Mouse (Mus musculus) brain, embryonic 18.5 days (tissue): ENCODE data around the gene Trp53tg5.

Experiments used
- DNase-seq: peaks from one replicate; pipeline ENCODE4 v3.0.0-alpha.2; 2012; ENCODE audit warnings: low read depth, low spot score

Gene Trp53tg5

GRCm38 (mm10) chr2:164449341-164450042, 24.0 kb downstream of the Trp53tg5 start:
- DNase-seq, result no peak

GRCm38 (mm10) chr2:164448921-164449320, 24.6 kb downstream of the Trp53tg5 start:
- no peak for DNase-seq

- DNase-seq, result no peak
Measured at GRCm38 (mm10) chr2:164448140-164448539, 25.4 kb downstream of the Trp53tg5 start.

GRCm38 (mm10) chr2:164446086-164446469, 27.4 kb downstream of the Trp53tg5 start:
- no peak for DNase-seq

GRCm38 (mm10) chr2:164445399-164446085, 28.0 kb downstream of the Trp53tg5 start:
- DNase-seq, result no peak

GRCm38 (mm10) chr2:164444701-164445100, 28.8 kb downstream of the Trp53tg5 start:
- no peak for DNase-seq

GRCm38 (mm10) chr2:164443460-164444000, 30.0 kb downstream of the Trp53tg5 start, which contains the start of gene Sdc4:
Sdc4 (minus strand) TSS chr2:164443887.
- no peak for DNase-seq

- no peak for DNase-seq
Measured at GRCm38 (mm10) chr2:164443051-164443437, 30.5 kb downstream of the Trp53tg5 start.

- no peak for DNase-seq
Measured at GRCm38 (mm10) chr2:164442315-164443050, 31.0 kb downstream of the Trp53tg5 start.

- DNase-seq, result no peak
Measured at GRCm38 (mm10) chr2:164441731-164442130, 31.8 kb downstream of the Trp53tg5 start.

GRCm38 (mm10) chr2:164441155-164441554, 32.4 kb downstream of the Trp53tg5 start:
- DNase-seq, result no peak

- no peak for DNase-seq
Measured at GRCm38 (mm10) chr2:164440314-164440713, 33.2 kb downstream of the Trp53tg5 start.

GRCm38 (mm10) chr2:164439001-164439421, 34.5 kb downstream of the Trp53tg5 start:
- no peak for DNase-seq

- DNase-seq, result no peak
Measured at GRCm38 (mm10) chr2:164438257-164438656, 35.3 kb downstream of the Trp53tg5 start.

- DNase-seq, result no peak
Measured at GRCm38 (mm10) chr2:164437710-164438109, 35.8 kb downstream of the Trp53tg5 start.

GRCm38 (mm10) chr2:164436961-164437360, 36.6 kb downstream of the Trp53tg5 start:
- DNase-seq, result no peak

- no peak for DNase-seq
Measured at GRCm38 (mm10) chr2:164436215-164436913, 37.2 kb downstream of the Trp53tg5 start.

GRCm38 (mm10) chr2:164435216-164436090, 38.1 kb downstream of the Trp53tg5 start:
- no peak for DNase-seq

GRCm38 (mm10) chr2:164434681-164435080, 38.8 kb downstream of the Trp53tg5 start:
- no peak for DNase-seq

- DNase-seq, result no peak
Measured at GRCm38 (mm10) chr2:164433278-164433895, 40.1 kb downstream of the Trp53tg5 start.
